Mouse (Mus musculus) adrenal gland, postnatal 10 days (tissue): Measurements from ENCODE around the gene Gm12166. TPM values are rescaled to one million over a fixed set of nuclear protein-coding genes. Genes with fewer than 3 reads are reported as not detected.

Source experiments
- DNase-seq: peaks from one replicate; pipeline ENCODE4 v3.0.0; 2021; ENCODE audit warnings: mixed read lengths
- total RNA-seq, 2 experiments: library from RNA; stranded (reverse); gene quantifications; 2 replicates each; pipeline ENCODE4 v1.2.3; 2021

The Gm12166 gene
- total RNA-seq, 2 experiments from 2014 or later: 4.0 to 4.6 TPM

DNA sequence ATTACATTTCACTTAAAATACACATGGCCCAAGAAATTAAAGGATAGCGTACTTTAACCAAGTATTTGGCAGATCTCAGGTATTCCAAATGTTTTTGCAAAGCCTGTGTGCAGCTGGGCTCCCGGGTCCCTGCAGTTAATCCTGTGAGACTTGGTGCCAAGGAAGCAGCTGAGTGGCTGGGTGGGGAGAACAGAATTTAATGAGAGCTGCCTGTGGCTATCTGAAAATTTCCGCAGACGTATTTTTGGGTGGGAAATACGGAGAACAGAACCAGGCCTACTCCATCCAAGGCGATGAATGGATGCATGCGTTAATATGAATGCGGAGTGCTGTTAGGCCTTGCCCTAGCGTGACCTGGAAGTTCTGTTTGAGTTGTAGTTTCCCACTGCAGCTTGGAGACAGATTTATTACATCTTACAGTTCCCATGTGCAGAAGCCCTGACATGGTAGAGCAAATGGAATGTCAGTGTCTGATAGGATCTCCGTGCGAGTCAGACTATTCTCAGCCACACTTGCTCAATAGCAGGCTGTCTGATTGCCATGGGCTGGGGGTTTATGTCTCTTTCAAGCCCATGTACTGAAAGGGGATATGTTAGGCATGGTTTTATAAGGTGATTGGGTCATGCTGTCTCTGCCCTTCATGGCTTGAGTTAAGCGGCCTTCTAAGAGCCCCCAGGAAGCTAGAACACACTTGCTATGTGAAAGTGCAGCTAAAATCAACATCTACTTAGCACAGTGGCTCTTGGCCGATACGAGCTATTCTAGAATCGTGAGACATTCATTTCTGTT lies 21.1 kb upstream of the Gm12166 start:
- no peak for DNase-seq

GRCm38 (mm10) chr11:46072466-46073060 lies 20.4 kb upstream of the Gm12166 start:
- no peak for DNase-seq

- DNase-seq: no peak
These were observed 18.7 kb upstream of the Gm12166 start for GRCm38 (mm10) chr11:46070789-46071188.

DNA sequence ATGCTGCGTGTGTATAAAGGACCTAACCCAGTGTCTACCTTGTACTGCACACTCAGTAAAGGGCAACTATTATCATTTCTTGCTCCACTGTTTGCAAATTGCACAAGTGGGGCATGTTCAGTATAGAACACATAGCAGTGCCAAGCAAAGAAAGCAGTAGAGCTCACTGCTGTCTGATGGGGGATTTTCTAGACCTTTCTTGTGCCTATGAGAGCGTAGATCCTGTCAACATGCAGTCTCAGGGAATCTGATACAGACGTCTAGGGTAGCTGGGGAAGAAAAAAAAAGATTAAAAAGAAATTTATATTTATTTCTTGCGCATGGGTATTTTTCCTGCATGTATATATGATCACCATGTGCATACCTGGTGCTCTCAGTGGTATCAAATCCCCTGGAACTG lies 18.0 kb upstream of the Gm12166 start:
- no peak for DNase-seq

GRCm38 (mm10) chr11:46069408-46070003 lies 17.4 kb upstream of the Gm12166 start:
- no peak for DNase-seq

DNA sequence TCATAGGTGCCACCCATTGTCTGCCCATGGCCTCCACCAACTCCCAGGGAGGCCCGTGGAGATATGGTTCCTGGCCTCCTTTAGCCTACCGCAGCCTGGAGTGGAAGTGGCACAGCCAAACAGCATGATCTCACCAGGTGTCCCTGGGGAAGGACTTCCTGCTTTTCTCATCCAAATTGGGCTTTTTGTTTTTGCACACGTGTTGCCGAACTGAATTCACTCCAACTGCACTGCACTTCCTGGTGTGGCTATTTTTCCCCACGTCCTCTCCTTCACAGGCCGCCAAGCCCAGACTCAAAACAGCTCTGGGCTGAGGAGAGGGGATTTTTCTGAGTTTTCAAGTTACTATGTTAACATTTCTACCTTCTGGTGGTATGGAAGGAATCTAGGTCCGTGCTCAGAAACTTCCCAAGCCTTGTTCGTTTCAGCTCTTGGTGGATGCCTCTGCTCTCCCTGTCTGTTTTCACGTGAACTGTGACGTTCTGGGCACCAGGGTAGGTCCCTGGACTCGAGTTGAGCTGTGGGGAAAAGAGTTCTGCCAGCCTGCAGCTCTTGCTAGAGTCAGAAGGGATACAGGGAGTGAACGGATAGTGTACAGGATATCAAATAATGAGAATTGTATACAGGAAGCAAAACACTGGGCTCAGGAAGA lies 16.8 kb upstream of the Gm12166 start:
- DNase-seq: peak; percentile 56

- DNase-seq: no peak
These were observed 15.4 kb upstream of the Gm12166 start for GRCm38 (mm10) chr11:46067371-46068060.

DNA sequence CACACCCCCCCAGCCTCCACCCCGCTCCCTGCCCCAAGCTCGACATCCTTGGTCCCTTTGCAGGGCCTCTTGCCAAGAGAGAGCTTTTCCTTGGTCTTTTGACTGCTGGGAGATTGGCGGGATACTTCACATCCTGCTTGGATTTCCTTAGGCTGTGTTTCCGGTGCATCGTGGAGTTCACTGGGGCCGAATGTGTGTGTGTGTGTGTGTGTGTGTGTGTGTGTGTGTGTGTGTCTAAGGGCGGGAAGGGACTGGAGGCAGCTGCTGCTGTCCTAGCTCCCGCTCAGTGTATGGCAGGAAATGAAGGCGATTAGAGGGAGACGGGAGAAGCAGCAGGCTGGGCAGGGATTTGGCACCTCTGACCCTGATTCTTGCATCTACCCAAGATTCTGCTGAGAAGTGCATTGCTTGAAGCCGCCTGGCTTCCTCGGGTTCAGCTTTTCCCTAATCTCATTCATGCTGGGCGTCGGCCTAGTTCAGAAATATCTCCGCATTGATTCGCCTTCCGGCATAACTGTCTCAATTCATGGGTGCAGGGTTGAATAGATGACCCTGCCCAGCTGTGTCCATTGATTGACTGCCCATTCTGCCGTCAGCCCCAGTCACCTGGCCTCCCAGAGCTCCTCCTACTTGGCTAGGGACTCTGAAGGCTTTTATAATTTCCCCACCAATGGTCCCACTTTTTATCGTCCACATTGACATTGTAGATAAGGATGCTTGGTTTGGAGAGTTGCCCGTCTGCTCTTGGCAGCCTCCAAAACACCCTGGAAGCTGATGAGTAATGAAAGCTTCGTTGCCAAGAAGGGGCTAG lies 13.3 kb upstream of the Gm12166 start:
- peak; percentile 84 for DNase-seq

- DNase-seq: peak; percentile 55
These were observed 12.6 kb upstream of the Gm12166 start for GRCm38 (mm10) chr11:46064767-46065166.

DNA sequence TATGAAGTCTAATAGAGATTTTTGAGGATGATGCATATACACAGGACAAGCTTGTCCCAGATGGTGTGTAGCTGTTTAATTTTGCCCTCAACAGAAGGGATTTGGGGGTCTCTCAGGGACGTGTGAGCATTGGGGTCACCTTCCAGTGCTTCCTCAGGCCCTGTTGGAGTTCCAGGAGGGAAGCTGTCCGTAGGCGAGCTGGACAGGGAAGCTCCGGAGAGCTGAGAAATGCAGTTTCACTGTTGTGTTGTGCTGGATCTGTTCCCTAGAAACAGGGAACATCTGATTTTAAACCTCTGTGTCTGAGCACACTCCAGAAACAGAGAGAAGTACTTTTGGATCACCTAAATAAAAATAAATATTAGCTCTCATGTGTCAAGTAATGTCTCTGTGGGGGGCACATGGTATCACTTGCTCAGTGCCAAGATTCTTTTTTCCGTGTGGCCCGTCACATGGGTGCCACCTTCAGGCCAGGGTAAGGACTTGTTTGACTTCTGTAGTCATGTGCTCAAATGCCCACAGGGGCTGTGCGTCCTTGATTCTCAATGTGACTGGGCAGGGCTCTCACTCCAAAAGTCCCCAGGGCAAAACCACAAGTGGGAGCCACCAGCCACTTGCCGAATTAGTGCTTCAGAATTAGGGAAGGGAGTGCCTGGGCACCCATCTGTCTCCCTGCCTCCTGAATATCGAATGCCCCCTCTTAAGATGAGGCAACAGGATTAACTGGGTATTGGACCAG lies 11.0 kb upstream of the Gm12166 start:
- peak; percentile 64 for DNase-seq

GRCm38 (mm10) chr11:46062569-46062968 lies 10.4 kb upstream of the Gm12166 start:
- DNase-seq: no peak

- DNase-seq: no peak
These were observed 9.8 kb upstream of the Gm12166 start for GRCm38 (mm10) chr11:46061776-46062445.

- DNase-seq: no peak
These were observed 8.5 kb upstream of the Gm12166 start for GRCm38 (mm10) chr11:46060651-46061020.

DNA sequence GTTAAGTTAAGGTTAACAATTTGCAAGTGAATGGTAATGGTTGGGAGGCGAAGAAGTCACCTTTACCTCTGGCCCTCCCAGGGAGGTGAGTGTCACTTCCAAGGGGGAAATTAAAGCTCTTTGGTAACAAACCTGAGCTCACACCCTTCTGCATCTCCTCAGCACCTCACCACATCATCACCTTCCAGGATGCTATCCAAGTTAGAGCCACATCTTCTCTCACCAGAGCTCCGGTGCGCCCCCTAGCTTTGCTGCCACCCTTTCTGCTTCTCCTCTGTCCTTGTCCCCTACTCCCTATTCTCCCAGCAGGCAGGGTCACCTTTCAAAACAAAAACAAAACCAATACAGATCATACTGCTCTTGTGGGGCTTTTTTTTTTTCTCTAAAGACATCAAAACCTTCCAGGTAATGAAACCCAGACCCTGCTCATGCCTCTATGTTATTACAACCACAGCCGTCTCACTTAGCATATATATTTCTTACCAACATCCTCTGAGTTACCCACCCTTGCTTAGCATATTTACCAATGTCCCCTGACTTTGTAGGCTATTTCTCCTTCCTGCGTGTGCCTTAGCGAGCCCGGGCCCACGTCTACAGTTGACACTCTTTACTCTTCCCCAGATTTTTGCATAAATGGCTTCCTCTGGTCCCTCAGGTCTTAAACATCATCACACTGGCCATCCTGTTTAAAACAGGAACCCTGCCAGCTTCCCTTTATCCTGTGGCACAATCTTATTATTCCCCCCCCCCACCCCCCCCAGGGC lies 7.9 kb upstream of the Gm12166 start:
- DNase-seq: peak; percentile 37

- no peak for DNase-seq
These were observed 6.8 kb upstream of the Gm12166 start for GRCm38 (mm10) chr11:46058916-46059315.

- DNase-seq: no peak
These were observed 5.9 kb upstream of the Gm12166 start for GRCm38 (mm10) chr11:46058011-46058410.

GRCm38 (mm10) chr11:46056770-46057411 lies 4.8 kb upstream of the Gm12166 start:
- DNase-seq: peak; percentile 42

GRCm38 (mm10) chr11:46055896-46056769 lies 4.0 kb upstream of the Gm12166 start, which contains the start of gene Adam19:
TSS of gene Adam19 (plus strand) at chr11:46055992.
- peak; percentile 73 for DNase-seq
